In genomic region chr12:71970791-71971654, GRCm38 (mm10) we compare ENCODE assay signal across 11 mouse cellular contexts.
DNase-seq lines count a peak whose midpoint lies in the region; ATAC-seq and TF ChIP-seq lines count a peak whose summit lies in the region.
"Had no signal": no experiment of that assay in that cellular context is flagged by ENCODE, and none has a peak within 500 bp of the region (broad histone marks: within the 10 kb centered on the region; RNA-seq: fewer than 3 reads in every experiment).

No protein-coding gene starts in this region.

- DNase-seq in heart, adult 11 months: peak; percentile 89
- no peak for DNase-seq in heart, postnatal 25 days (ENCODE audit: low spot score)
- peak; percentile 81 for DNase-seq in lung, postnatal 0 days (ENCODE audit: low spot score)
- no peak for DNase-seq in lung, adult 2 months
- DNase-seq in left cerebral cortex, postnatal 10 days (ENCODE audit: extremely low spot score in 1 of 2, low spot score in 2 of 2): no peak
- DNase-seq: embryo, embryonic 11 days; left cerebral cortex, postnatal 4 days had no signal

- no peak for TF ChIP-seq CTCF in lung, postnatal 0 days (IDR thresholded peaks at IDR 0.05)
- TF ChIP-seq CTCF in lung, adult 2 months (IDR thresholded peaks at IDR 0.05; ENCODE audit: insufficient read depth, low read length): no peak

- H3K27me3 ChIP-seq in lung, postnatal 0 days (replicated peaks; ENCODE audit: insufficient read depth, low read length): no peaks in the 10 kb centered on the region
- H3K27me3 ChIP-seq in intestine, embryonic 15.5 days (replicated peaks): no peaks in the 10 kb centered on the region
- H3K27me3 ChIP-seq in stomach, embryonic 15.5 days (replicated peaks): no peaks in the 10 kb centered on the region
- no peaks in the 10 kb centered on the region for H3K27me3 ChIP-seq in hindbrain, embryonic 13.5 days

- ATAC-seq in lung, postnatal 0 days: peak; percentile 76
- 0 out of 2 replicates have a peak, but pooled peaks have one; percentile 20 for ATAC-seq in intestine, embryonic 15.5 days
- ATAC-seq in stomach, embryonic 15.5 days (ENCODE audit: insufficient read depth, low FRiP score, low read depth): no peak
- no peak for ATAC-seq in hindbrain, embryonic 13.5 days (ENCODE audit: low FRiP score)

- no peak overlapping the region for H3K4me2 ChIP-seq in lung, postnatal 0 days (replicated peaks; ENCODE audit: low read depth, low read length)
- H3K4me2 ChIP-seq in intestine, embryonic 15.5 days (replicated peaks): no peak overlapping the region
- H3K4me2 ChIP-seq in stomach, embryonic 15.5 days: no peak overlapping the region
- no peak overlapping the region for H3K4me2 ChIP-seq in hindbrain, embryonic 13.5 days

- H3K36me3 ChIP-seq in lung, postnatal 0 days (ENCODE audit: insufficient read depth, low read length): peaks cover 23% of the 10 kb centered on the region
- no peaks in the 10 kb centered on the region; the same call in 1 of the 2 replicates for H3K36me3 ChIP-seq in intestine, embryonic 15.5 days
- peaks cover 12% of the 10 kb centered on the region for H3K36me3 ChIP-seq in stomach, embryonic 15.5 days
- H3K36me3 ChIP-seq in hindbrain, embryonic 13.5 days: peaks cover 62% of the 10 kb centered on the region

- intact Hi-C loops in heart, postnatal 25 days (cut with DNase I): no loop called here
- intact Hi-C loops in left cerebral cortex, postnatal 10 days (cut with DNase I): no loop called here

- WGBS in lung, postnatal 0 days: 42% methylated on average over 9 of the region's 9 CpGs
- 47% methylated on average over 9 of the region's 9 CpGs for WGBS in lung, adult 2 months
- 50% methylated on average over 9 of the region's 9 CpGs for WGBS in intestine, embryonic 15.5 days
- 53% methylated on average over 9 of the region's 9 CpGs for WGBS in stomach, embryonic 15.5 days
- 89% methylated on average over 9 of the region's 9 CpGs for WGBS in hindbrain, embryonic 13.5 days

- no peak overlapping the region for H3K4me3 ChIP-seq in lung, postnatal 0 days (ENCODE audit: low read depth, low read length)
- H3K4me3 ChIP-seq in lung, adult 2 months (replicated peaks; ENCODE audit: extremely low read depth, low read depth, low read length): no peak overlapping the region
- H3K4me3 ChIP-seq in intestine, embryonic 15.5 days (replicated peaks): no peak overlapping the region
- H3K4me3 ChIP-seq in stomach, embryonic 15.5 days (replicated peaks): no peak overlapping the region
- H3K4me3 ChIP-seq in hindbrain, embryonic 13.5 days: no peak overlapping the region
- H3K4me3 ChIP-seq: hindbrain, embryonic 10.5 days had no signal

- TF ChIP-seq EP300 in lung, postnatal 0 days (IDR thresholded peaks at IDR 0.05): peak; percentile 93

- H3K4me1 ChIP-seq in lung, postnatal 0 days (ENCODE audit: insufficient read depth, low read depth, low read length): peaks cover 23% of the 10 kb centered on the region
- peaks cover 6% of the 10 kb centered on the region; the same call in 1 of the 2 replicates for H3K4me1 ChIP-seq in lung, adult 2 months (ENCODE audit: control insufficient read depth, insufficient read depth, low read length)
- H3K4me1 ChIP-seq in intestine, embryonic 15.5 days (replicated peaks): peaks cover 28% of the 10 kb centered on the region
- H3K4me1 ChIP-seq in stomach, embryonic 15.5 days: peaks cover 15% of the 10 kb centered on the region
- peaks cover 27% of the 10 kb centered on the region for H3K4me1 ChIP-seq in hindbrain, embryonic 13.5 days (replicated peaks)

- no peaks in the 10 kb centered on the region for H3K9me3 ChIP-seq in lung, postnatal 0 days (ENCODE audit: low read length)
- no peaks in the 10 kb centered on the region for H3K9me3 ChIP-seq in intestine, embryonic 15.5 days
- H3K9me3 ChIP-seq in stomach, embryonic 15.5 days: no peaks in the 10 kb centered on the region
- H3K9me3 ChIP-seq in hindbrain, embryonic 13.5 days: no peaks in the 10 kb centered on the region
- H3K9me3 ChIP-seq: hindbrain, embryonic 10.5 days had no signal

- TF ChIP-seq POLR2A in lung, adult 2 months (IDR thresholded peaks at IDR 0.05; ENCODE audit: borderline replicate concordance, extremely low read depth, low read depth, low read length): no peak

- 0 out of 2 replicates have a peak overlapping the region, but pooled peaks have one; percentile 43 for H3K27ac ChIP-seq in lung, postnatal 0 days (ENCODE audit: low read length)
- H3K27ac ChIP-seq in intestine, embryonic 15.5 days: peak overlapping the region; percentile 9; the same call in 1 of the 2 replicates
- peak overlapping the region; percentile 61 for H3K27ac ChIP-seq in stomach, embryonic 15.5 days
- no peak overlapping the region for H3K27ac ChIP-seq in hindbrain, embryonic 13.5 days
- H3K27ac ChIP-seq: hindbrain, embryonic 10.5 days had no signal

- no peak overlapping the region for H3K9ac ChIP-seq in lung, postnatal 0 days (replicated peaks; ENCODE audit: low read depth)
- H3K9ac ChIP-seq in intestine, embryonic 15.5 days: no peak overlapping the region
- no peak overlapping the region for H3K9ac ChIP-seq in stomach, embryonic 15.5 days
- H3K9ac ChIP-seq in hindbrain, embryonic 13.5 days: no peak overlapping the region

Comparison
In these comparisons a context has a peak if more than half of its experiments do, and no peak if none do; other contexts are left out.
1. DNase-seq: peak in heart, adult 11 months (single experiment) and lung, postnatal 0 days (single experiment); none in heart, postnatal 25 days (single experiment), lung, adult 2 months (single experiment) and left cerebral cortex, postnatal 10 days (0 of 2).
2. ATAC-seq: peak in lung, postnatal 0 days (single experiment) and intestine, embryonic 15.5 days (single experiment); none in stomach, embryonic 15.5 days (single experiment) and hindbrain, embryonic 13.5 days (single experiment).